Mouse (Mus musculus) cerebellum, adult 2 months (tissue): ENCODE measurements around the gene Ebf1.

Experiments used
- CTCF ChIP-seq: fragments of 200-500 bp; IDR thresholded peaks from 2 replicates; pipeline ENCODE4 v1.5.1; 2011; ENCODE audit warnings: low read depth, mild to moderate bottlenecking, control low read depth, low read length, moderate library complexity, borderline replicate concordance; ENCODE audit not compliant: insufficient read depth
- POLR2A ChIP-seq: fragments of 200-500 bp; IDR thresholded peaks from 2 replicates; pipeline ENCODE4 v1.6.1; 2011; ENCODE audit warnings: low read length, control low read depth, borderline replicate concordance; ENCODE audit not compliant: insufficient read depth

GRCm38 (mm10) chr11:44897140-44897665 lies 280.1 kb downstream of the Ebf1 start:
- no peak for TF ChIP-seq POLR2A
- no peak for TF ChIP-seq CTCF
